Mouse (Mus musculus) stomach, embryonic 15.5 days (tissue): ENCODE measurements at regions not wholly inside any gene's neighbourhood (a gene's known extent, or its start where the extent isn't known, plus 50 kb on each side); places are given as distances from the start of the nearest gene placed in this dataset.
"Not testable (repeated sequence)": the region's sequence is repeated elsewhere in the genome, so short reads cannot be mapped to it uniquely, and the experiment has no call there.

Experiments used
- ATAC-seq: fragments of 200-750 bp; cut with Nextera tagmentation; 2 replicates; pipeline ENCODE4 v1.8.0; 2017; ENCODE audit warnings: low read depth, moderate number of reproducible peaks, moderate TSS enrichment; ENCODE audit not compliant: insufficient read depth, low FRiP score
- H3K27ac ChIP-seq: fragments of 300-500 bp; sonication (generic); 2 replicates; pipeline ENCODE4 v1.5.1; 2015; ENCODE audit warnings: mild to moderate bottlenecking, inconsistent platforms
- H3K27me3 ChIP-seq: fragments of 300-500 bp; sonication (generic); replicated peaks from 2 replicates; pipeline ENCODE4 v1.6.1; 2015; ENCODE audit warnings: inconsistent platforms
- H3K36me3 ChIP-seq: fragments of 300-500 bp; sonication (generic); 2 replicates; pipeline ENCODE4 v1.6.1; 2015; ENCODE audit warnings: inconsistent platforms
- H3K4me1 ChIP-seq: fragments of 300-500 bp; sonication (generic); 2 replicates; pipeline ENCODE4 v1.6.1; 2015; ENCODE audit warnings: inconsistent platforms
- H3K4me2 ChIP-seq: fragments of 300-500 bp; sonication (generic); 2 replicates; pipeline ENCODE4 v1.6.1; 2015; ENCODE audit warnings: mild to moderate bottlenecking, inconsistent platforms
- H3K4me3 ChIP-seq: fragments of 300-500 bp; sonication (generic); replicated peaks from 2 replicates; pipeline ENCODE4 v1.5.1; 2015; ENCODE audit warnings: inconsistent platforms
- H3K9ac ChIP-seq: fragments of 300-500 bp; sonication (generic); 2 replicates; pipeline ENCODE4 v1.6.1; 2015; ENCODE audit warnings: inconsistent platforms
- H3K9me3 ChIP-seq: fragments of 300-500 bp; sonication (generic); 2 replicates; pipeline ENCODE4 v1.6.1; 2016; ENCODE audit warnings: inconsistent platforms
- WGBS: fragments of 180-500 bp; shearing (Covaris S2); methylation state at CpG from one replicate; pipeline ENCODE4 v1.1.7; 2015; 5-methylcytosine and 5-hydroxymethylcytosine counted together

GRCm38 (mm10) chr4:8084954-8085639 lies 153.7 kb downstream of the Car8 start:
- no peaks in the 10 kb centered on the region for H3K9me3 ChIP-seq
- H3K27me3 ChIP-seq, result no peaks in the 10 kb centered on the region
- no peak overlapping the region for H3K4me2 ChIP-seq
- H3K4me3 ChIP-seq, result no peak overlapping the region
- H3K27ac ChIP-seq, result no peak overlapping the region
- no peak overlapping the region for H3K9ac ChIP-seq
- no peaks in the 10 kb centered on the region for H3K4me1 ChIP-seq
- H3K36me3 ChIP-seq, result no peaks in the 10 kb centered on the region
- peak; percentile 58; the same call in 1 of the 2 replicates for ATAC-seq
- 33% methylated on average over 16 of the region's 16 CpGs for WGBS

DNA sequence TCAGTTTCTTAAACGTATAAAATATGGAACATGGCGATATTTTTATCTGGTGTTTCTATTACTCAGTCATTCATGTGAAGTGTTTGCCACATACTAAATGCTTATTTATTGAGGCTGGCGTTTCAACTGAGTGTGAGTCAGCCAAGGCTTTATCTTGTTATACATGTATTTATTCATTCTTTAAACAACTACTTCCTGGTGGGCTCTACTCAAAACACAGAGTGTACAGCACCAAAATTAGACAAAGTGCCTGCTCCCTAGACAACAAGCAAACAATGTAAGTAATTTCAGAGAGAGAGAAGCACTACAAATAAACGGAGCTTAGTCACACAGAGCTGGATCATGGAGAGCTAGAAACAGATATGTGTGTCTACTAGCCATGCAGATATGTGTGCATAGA lies 159.5 kb downstream of the Car8 start:
- H3K27ac ChIP-seq, result no peak overlapping the region
- H3K36me3 ChIP-seq, result no peaks in the 10 kb centered on the region
- no peak overlapping the region for H3K4me3 ChIP-seq
- no peak overlapping the region for H3K9ac ChIP-seq
- H3K4me2 ChIP-seq, result no peak overlapping the region
- WGBS, result 39% methylated on average over 4 of the region's 4 CpGs
- no peaks in the 10 kb centered on the region for H3K9me3 ChIP-seq
- no peak for ATAC-seq
- no peaks in the 10 kb centered on the region for H3K27me3 ChIP-seq
- H3K4me1 ChIP-seq, result no peaks in the 10 kb centered on the region

DNA sequence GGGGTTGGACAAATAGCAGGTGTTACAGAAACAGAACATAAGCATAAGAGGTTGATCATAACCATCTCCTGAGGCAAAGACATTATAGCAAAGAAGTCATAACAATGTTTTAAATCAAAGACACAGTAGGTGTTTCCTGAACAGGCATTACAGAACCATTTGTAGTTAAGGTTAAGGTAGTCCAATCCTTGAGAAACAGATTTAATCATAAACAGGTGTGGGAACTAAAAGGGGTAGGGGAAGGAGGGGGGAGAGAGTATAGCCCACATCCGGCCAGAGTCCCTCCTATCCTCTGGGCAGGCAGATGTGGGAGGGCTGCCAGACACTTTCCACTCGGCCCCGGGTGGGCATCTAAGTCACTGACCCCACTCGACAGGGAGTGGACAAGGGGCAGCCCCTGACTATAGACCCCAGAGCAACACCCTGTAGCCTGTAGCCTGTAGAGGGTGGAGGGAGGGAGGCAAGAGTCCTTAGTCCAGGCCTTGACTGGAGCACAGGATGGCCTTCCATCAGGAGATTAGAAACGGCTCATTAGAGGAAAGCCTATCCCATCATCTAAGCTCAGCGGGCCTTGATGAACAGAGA lies 165.8 kb downstream of the Car8 start:
- ATAC-seq, result no peak

GRCm38 (mm10) chr4:8070693-8071092 lies 168.1 kb downstream of the Car8 start:
- not testable (repeated sequence) for H3K36me3 ChIP-seq, H3K27ac ChIP-seq, H3K4me1 ChIP-seq, H3K9ac ChIP-seq, H3K9me3 ChIP-seq, H3K4me3 ChIP-seq, H3K4me2 ChIP-seq, H3K27me3 ChIP-seq, ATAC-seq

More for the DNA sequence above, 165.8 kb downstream of the Car8 start:
- H3K36me3 ChIP-seq, result no peaks in the 10 kb centered on the region
- no peak overlapping the region for H3K4me3 ChIP-seq
- H3K4me2 ChIP-seq, result no peak overlapping the region
- 84% methylated on average over 6 of the region's 6 CpGs for WGBS
- no peaks in the 10 kb centered on the region for H3K4me1 ChIP-seq
- H3K9me3 ChIP-seq, result no peaks in the 10 kb centered on the region
- H3K27me3 ChIP-seq, result no peaks in the 10 kb centered on the region
- no peak overlapping the region for H3K27ac ChIP-seq
- H3K9ac ChIP-seq, result no peak overlapping the region

DNA sequence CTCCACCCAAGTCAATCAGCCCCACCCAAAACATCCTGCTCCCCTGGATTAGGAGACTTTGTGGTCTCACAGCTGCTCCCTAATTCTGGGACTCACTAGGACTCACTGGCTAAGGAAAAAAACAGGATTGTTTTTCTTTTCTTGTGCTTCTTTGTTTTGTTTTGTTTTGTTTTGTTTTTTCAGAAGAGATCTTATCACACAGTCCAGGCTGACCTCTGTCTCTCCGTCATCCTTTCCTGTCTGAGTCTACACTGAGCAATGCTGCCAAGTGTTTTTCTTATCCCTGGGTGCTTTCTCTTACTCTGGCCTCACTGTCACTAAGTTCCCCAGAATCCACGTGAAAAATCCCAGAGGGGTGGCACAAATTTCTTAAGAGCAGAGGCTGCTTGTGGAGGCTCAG lies 170.8 kb downstream of the Car8 start:
- H3K4me1 ChIP-seq, result no peaks in the 10 kb centered on the region
- no peak overlapping the region for H3K4me2 ChIP-seq
- H3K9me3 ChIP-seq, result no peaks in the 10 kb centered on the region
- WGBS, result 36% methylated on average over 2 of the region's 2 CpGs
- H3K27ac ChIP-seq, result no peak overlapping the region
- H3K9ac ChIP-seq, result no peak overlapping the region
- no peak for ATAC-seq
- H3K36me3 ChIP-seq, result no peaks in the 10 kb centered on the region
- H3K27me3 ChIP-seq, result no peaks in the 10 kb centered on the region
- H3K4me3 ChIP-seq, result no peak overlapping the region

DNA sequence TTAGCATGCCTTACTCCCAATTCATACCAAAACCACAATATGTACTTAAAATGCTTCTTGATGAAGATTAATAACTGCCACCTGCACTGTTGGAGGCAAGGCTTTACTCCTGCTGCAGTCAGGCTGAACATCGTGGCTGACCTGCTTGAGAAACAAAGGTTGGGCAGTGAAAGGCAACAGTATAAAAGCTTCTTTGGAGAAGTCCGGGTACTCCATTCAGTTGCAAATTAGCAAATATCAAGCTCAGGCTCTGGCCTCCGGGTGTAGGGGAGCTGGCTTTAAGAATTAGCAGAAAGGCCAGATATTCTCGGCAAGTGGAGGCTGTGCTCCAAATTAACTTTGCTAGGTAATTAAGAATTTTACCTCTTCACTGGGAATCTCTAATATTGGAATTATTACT lies 197.1 kb downstream of the Car8 start:
- no peaks in the 10 kb centered on the region for H3K9me3 ChIP-seq
- H3K4me2 ChIP-seq, result no peak overlapping the region
- no peak overlapping the region for H3K9ac ChIP-seq
- H3K4me1 ChIP-seq, result no peaks in the 10 kb centered on the region
- H3K36me3 ChIP-seq, result no peaks in the 10 kb centered on the region
- 85% methylated on average over 4 of the region's 4 CpGs for WGBS
- no peak overlapping the region for H3K27ac ChIP-seq
- ATAC-seq, result no peak
- no peak overlapping the region for H3K4me3 ChIP-seq
- no peaks in the 10 kb centered on the region for H3K27me3 ChIP-seq

DNA sequence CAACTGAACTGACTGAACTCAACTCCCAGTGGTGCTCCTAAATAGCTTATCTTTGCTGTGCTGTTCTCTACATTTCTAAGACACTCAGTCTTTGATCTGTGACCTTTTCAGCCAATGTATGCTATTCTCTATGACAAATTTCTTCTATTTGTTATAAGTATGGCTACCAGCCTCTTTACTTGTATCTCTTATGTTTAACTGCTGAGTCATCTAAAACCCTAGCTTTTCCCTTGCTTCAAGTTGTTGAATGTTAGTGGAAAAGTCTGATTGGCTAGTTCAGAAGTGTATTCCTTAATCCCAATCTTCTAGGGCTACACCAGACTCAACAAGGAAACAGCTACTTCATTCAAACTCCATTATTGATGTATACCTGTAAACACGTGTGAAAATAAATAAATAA lies 201.0 kb downstream of the Car8 start:
- WGBS, result 86% methylated on average over 1 of the region's 1 CpGs
- no peak overlapping the region for H3K4me3 ChIP-seq
- H3K9me3 ChIP-seq, result no peaks in the 10 kb centered on the region
- no peak overlapping the region for H3K27ac ChIP-seq
- ATAC-seq, result no peak
- no peaks in the 10 kb centered on the region for H3K36me3 ChIP-seq
- no peaks in the 10 kb centered on the region for H3K4me1 ChIP-seq
- H3K4me2 ChIP-seq, result no peak overlapping the region
- H3K9ac ChIP-seq, result no peak overlapping the region
- no peaks in the 10 kb centered on the region for H3K27me3 ChIP-seq

- H3K9ac ChIP-seq, H3K36me3 ChIP-seq, H3K27me3 ChIP-seq, ATAC-seq, H3K4me3 ChIP-seq, H3K4me1 ChIP-seq, H3K4me2 ChIP-seq, H3K27ac ChIP-seq, H3K9me3 ChIP-seq: not testable (repeated sequence)
- WGBS, result 77% methylated on average over 1 of the region's 1 CpGs
Measured at GRCm38 (mm10) chr4:8033402-8033801, 205.4 kb downstream of the Car8 start.

- ATAC-seq, result no peak
- Histone ChIP-seq H3K4me3 (no peak overlapping the region), H3K4me2 (no peak overlapping the region), H3K27ac (no peak overlapping the region), H3K36me3 (no peaks in the 10 kb centered on the region), H3K9ac (no peak overlapping the region), H3K9me3 (no peaks in the 10 kb centered on the region), H3K4me1 (no peaks in the 10 kb centered on the region), H3K27me3 (no peaks in the 10 kb centered on the region)
- WGBS, result 25% methylated on average over 1 of the region's 1 CpGs
Measured at GRCm38 (mm10) chr4:8005155-8005554, 233.7 kb downstream of the Car8 start.

GRCm38 (mm10) chr4:7997575-7997953 lies 241.3 kb downstream of the Car8 start:
- H3K9ac ChIP-seq, result no peak overlapping the region
- H3K36me3 ChIP-seq, result no peaks in the 10 kb centered on the region
- H3K4me3 ChIP-seq, result no peak overlapping the region
- ATAC-seq, result no peak
- H3K4me2 ChIP-seq, result no peak overlapping the region
- no peaks in the 10 kb centered on the region for H3K4me1 ChIP-seq
- no peak overlapping the region for H3K27ac ChIP-seq
- no peaks in the 10 kb centered on the region for H3K9me3 ChIP-seq
- H3K27me3 ChIP-seq, result no peaks in the 10 kb centered on the region

GRCm38 (mm10) chr4:7996923-7997574 lies 241.8 kb downstream of the Car8 start:
- no peaks in the 10 kb centered on the region for H3K9me3 ChIP-seq
- no peaks in the 10 kb centered on the region for H3K27me3 ChIP-seq
- no peak for ATAC-seq
- 81% methylated on average over 6 of the region's 6 CpGs for WGBS
- no peak overlapping the region for H3K4me2 ChIP-seq
- H3K4me1 ChIP-seq, result no peaks in the 10 kb centered on the region
- no peak overlapping the region for H3K9ac ChIP-seq
- no peaks in the 10 kb centered on the region for H3K36me3 ChIP-seq
- no peak overlapping the region for H3K4me3 ChIP-seq
- no peak overlapping the region for H3K27ac ChIP-seq

GRCm38 (mm10) chr4:7992944-7993343 lies 245.9 kb downstream of the Car8 start:
- WGBS, result 55% methylated on average over 3 of the region's 3 CpGs
- H3K4me3 ChIP-seq, result no peak overlapping the region
- no peak for ATAC-seq
- no peak overlapping the region for H3K9ac ChIP-seq
- H3K9me3 ChIP-seq, result no peaks in the 10 kb centered on the region
- no peaks in the 10 kb centered on the region for H3K27me3 ChIP-seq
- H3K4me2 ChIP-seq, result no peak overlapping the region
- H3K36me3 ChIP-seq, result no peaks in the 10 kb centered on the region
- H3K4me1 ChIP-seq, result no peaks in the 10 kb centered on the region
- no peak overlapping the region for H3K27ac ChIP-seq
